8 mouse cellular contexts compared by ENCODE assay signal in the genomic region with DNA sequence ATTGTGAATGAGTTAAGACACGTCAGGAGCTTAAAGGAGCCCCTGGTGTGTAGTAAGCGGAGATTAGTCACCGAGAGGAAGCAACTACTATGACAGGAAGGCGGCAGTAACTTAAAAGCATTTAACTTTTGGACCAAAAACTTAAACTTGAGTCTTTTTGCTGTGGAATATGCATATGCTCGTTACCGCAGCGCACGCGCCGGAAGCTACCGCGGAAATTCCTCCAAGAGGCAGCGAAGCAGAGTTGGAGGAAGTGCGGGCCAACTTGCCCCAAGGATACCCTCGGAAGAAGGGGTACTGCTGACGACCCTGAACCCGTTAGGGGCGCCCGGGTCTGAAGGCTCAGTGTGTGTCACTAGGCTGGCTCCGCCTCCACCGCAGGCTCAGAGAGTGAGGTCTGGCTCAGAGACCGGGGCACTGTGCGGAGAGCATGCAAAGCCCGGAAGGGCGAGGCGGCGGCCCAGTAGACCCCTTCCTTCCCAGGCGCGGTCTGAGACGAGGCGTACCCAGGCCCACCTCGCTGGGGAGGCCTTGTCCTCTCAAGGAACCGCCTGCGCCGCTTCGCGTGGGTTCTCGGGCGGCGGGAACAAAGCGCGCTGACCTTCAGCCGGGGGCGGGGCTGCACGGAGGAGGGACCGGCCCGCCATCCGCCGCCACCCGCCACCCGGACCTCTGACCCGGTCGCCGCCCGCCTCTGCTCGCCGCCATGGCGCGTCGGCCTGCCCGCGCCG. TPM values are rescaled to one million over a fixed set of nuclear protein-coding genes. Genes with fewer than 3 reads are reported as not detected.
A peak's percentile ranks its signal among the peaks of the same experiment; 100 is the strongest.
DNase-seq lines count a peak whose midpoint lies in the region; ATAC-seq and TF ChIP-seq lines count a peak whose summit lies in the region.

No protein-coding gene starts in this region.

- TF ChIP-seq POLR2A in bone marrow, adult 2 months (IDR thresholded peaks at IDR 0.05; ENCODE audit: borderline replicate concordance, control insufficient read depth, low read depth, low read length), result no peak
- TF ChIP-seq POLR2A in small intestine, adult 2 months (IDR thresholded peaks at IDR 0.05; ENCODE audit: low read depth, low read length), result no peak

- peaks cover 34% of the 10 kb centered on the region for H3K4me1 ChIP-seq in heart, embryonic 15.5 days (replicated peaks)
- H3K4me1 ChIP-seq in bone marrow, adult 2 months (ENCODE audit: control insufficient read depth, insufficient read depth, low read length), result peaks cover 1% of the 10 kb centered on the region; the same call in 1 of the 2 replicates
- H3K4me1 ChIP-seq in liver, embryonic 15.5 days (replicated peaks), result peaks cover 49% of the 10 kb centered on the region
- H3K4me1 ChIP-seq in small intestine, adult 2 months (ENCODE audit: control insufficient read depth, insufficient read depth, insufficient read length, low read length), result peaks cover 2% of the 10 kb centered on the region; the same call in 1 of the 2 replicates

- H3K36me3 ChIP-seq in heart, embryonic 15.5 days, result no peaks in the 10 kb centered on the region
- H3K36me3 ChIP-seq in liver, embryonic 15.5 days (replicated peaks), result peaks cover 28% of the 10 kb centered on the region
- no peaks in the 10 kb centered on the region for H3K36me3 ChIP-seq in small intestine, adult 2 months (ENCODE audit: control insufficient read depth, insufficient read depth, low read length)

- peak overlapping the region; percentile 93 for H3K27ac ChIP-seq in heart, embryonic 15.5 days
- H3K27ac ChIP-seq in bone marrow, adult 2 months (ENCODE audit: control insufficient read depth, insufficient read depth, low read depth, low read length, poor library complexity), result peak overlapping the region; percentile 94
- H3K27ac ChIP-seq in liver, embryonic 15.5 days (replicated peaks), result peak overlapping the region; percentile 91
- H3K27ac ChIP-seq in small intestine, adult 2 months (ENCODE audit: insufficient read depth, low read depth, low read length), result peak overlapping the region; percentile 92

- H3K27me3 ChIP-seq in heart, embryonic 15.5 days, result no peaks in the 10 kb centered on the region
- H3K27me3 ChIP-seq in liver, embryonic 15.5 days, result no peaks in the 10 kb centered on the region
- H3K27me3 ChIP-seq in small intestine, adult 2 months (ENCODE audit: control insufficient read depth, insufficient read depth, low read length), result no peaks in the 10 kb centered on the region

- ATAC-seq in heart, embryonic 15.5 days (replicated peaks; ENCODE audit: insufficient number of reproducible peaks, insufficient read depth, low FRiP score, low read depth), result peak; percentile 79
- ATAC-seq in liver, embryonic 15.5 days (ENCODE audit: insufficient read depth), result peak; percentile 81

- peak overlapping the region; percentile 92 for H3K9ac ChIP-seq in heart, embryonic 15.5 days
- peak overlapping the region; percentile 92 for H3K9ac ChIP-seq in liver, embryonic 15.5 days

- H3K4me3 ChIP-seq in heart, embryonic 15.5 days, result peak overlapping the region; percentile 85
- H3K4me3 ChIP-seq in bone marrow, adult 2 months (replicated peaks; ENCODE audit: control insufficient read depth, low read depth, low read length), result peak overlapping the region; percentile 91
- peak overlapping the region; percentile 91 for H3K4me3 ChIP-seq in liver, embryonic 15.5 days (replicated peaks)
- H3K4me3 ChIP-seq in small intestine, adult 2 months (ENCODE audit: low read depth, low read length), result peak overlapping the region; percentile 83

- no peak for DNase-seq in heart, adult 11 months
- peak; percentile 89 for DNase-seq in CD4-positive helper T cell, adult 2 months (ENCODE audit: low read depth, low spot score)
- DNase-seq in forelimb bud, embryonic 11.5 days (ENCODE audit: low read depth, low spot score), result peak; percentile 51
- DNase-seq in left cerebral cortex, adult 8-10 months (ENCODE audit: low spot score in 2 of 2), result no peak

- 0% methylated on average over 39 of the region's 63 CpGs for WGBS in heart, embryonic 15.5 days
- WGBS in bone marrow, adult 2 months, result under 1% methylated on average over 49 of the region's 63 CpGs
- under 1% methylated on average over 61 of the region's 63 CpGs for WGBS in liver, embryonic 15.5 days (ENCODE audit: insufficient replicate concordance)
- under 1% methylated on average over 54 of the region's 63 CpGs for WGBS in small intestine, adult 2 months

- H3K9me3 ChIP-seq in heart, embryonic 15.5 days (replicated peaks), result no peaks in the 10 kb centered on the region
- no peaks in the 10 kb centered on the region for H3K9me3 ChIP-seq in liver, embryonic 15.5 days (replicated peaks)

- no peak for TF ChIP-seq CTCF in bone marrow, adult 2 months (IDR thresholded peaks at IDR 0.05; ENCODE audit: control insufficient read depth, insufficient read depth, low read length)
- TF ChIP-seq CTCF in small intestine, adult 2 months (IDR thresholded peaks at IDR 0.05; ENCODE audit: extremely low read depth, insufficient read length, insufficient replicate concordance, low read depth, low read length), result 0 out of 2 replicates have a peak, but pooled peaks have one; percentile 5

- H3K4me2 ChIP-seq in heart, embryonic 15.5 days, result peak overlapping the region; percentile 73
- peak overlapping the region; percentile 76 for H3K4me2 ChIP-seq in liver, embryonic 15.5 days

RNA-seq across cellular contexts. Expression of a gene that starts 0.5 kb away (rescaled TPM):
- polyA plus RNA-seq in heart, embryonic 15.5 days (2015; fragmentation: Nextera tagmentation; extraction: Ambion mirVana), result 218 and 232 TPM in 2 replicates
- polyA plus RNA-seq in bone marrow, adult 2 months (2011; ENCODE audit: insufficient read depth, insufficient read length, low replicate concordance, missing spikeins), result 104 and 143 TPM in 2 replicates
- 79.3 and 82.7 TPM in 2 replicates for polyA plus RNA-seq in liver, embryonic 15.5 days (2015; fragmentation: Nextera tagmentation; extraction: Ambion mirVana)
- 18.8 and 35.8 TPM in 2 replicates for polyA plus RNA-seq in small intestine, adult 2 months (2012; rRNA removed)
- 100 to 1,000 TPM; 106 to 123 (median 113) TPM for total RNA-seq in left cerebral cortex, adult 8-10 months (2022)

RNA-seq across cellular contexts. Expression of a gene that starts 45.4 kb away (rescaled TPM):
- 0.45 and 0.82 TPM in 2 replicates for polyA plus RNA-seq in heart, embryonic 15.5 days (2015; fragmentation: Nextera tagmentation; extraction: Ambion mirVana)
- polyA plus RNA-seq in bone marrow, adult 2 months (2011; ENCODE audit: insufficient read depth, insufficient read length, low replicate concordance, missing spikeins), result 9.1 TPM in 1 of 2 replicates, not detected in the other
- polyA plus RNA-seq in liver, embryonic 15.5 days (2015; fragmentation: Nextera tagmentation; extraction: Ambion mirVana), result 22.6 and 27.0 TPM in 2 replicates
- 2.5 and 5.0 TPM in 2 replicates for polyA plus RNA-seq in small intestine, adult 2 months (2012; rRNA removed)
- not detected for total RNA-seq in left cerebral cortex, adult 8-10 months (2022)

RNA-seq across cellular contexts. Expression of a gene that starts 51.5 kb away (rescaled TPM):
- 24.7 and 34.5 TPM in 2 replicates for polyA plus RNA-seq in heart, embryonic 15.5 days (2015; fragmentation: Nextera tagmentation; extraction: Ambion mirVana)
- polyA plus RNA-seq in bone marrow, adult 2 months (2011; ENCODE audit: insufficient read depth, insufficient read length, low replicate concordance, missing spikeins), result 86.2 and 209 TPM in 2 replicates
- polyA plus RNA-seq in liver, embryonic 15.5 days (2015; fragmentation: Nextera tagmentation; extraction: Ambion mirVana), result 53.1 and 60.5 TPM in 2 replicates
- polyA plus RNA-seq in small intestine, adult 2 months (2012; rRNA removed), result 9.5 and 13.6 TPM in 2 replicates
- 10 to 100 TPM; 50.1 to 58.2 (median 54.2) TPM for total RNA-seq in left cerebral cortex, adult 8-10 months (2022)

Comparison
In these comparisons a context has a peak if more than half of its experiments do, and no peak if none do; other contexts are left out.
1. DNase-seq: peak in CD4-positive helper T cell, adult 2 months (single experiment) and forelimb bud, embryonic 11.5 days (single experiment); none in heart, adult 11 months (single experiment) and left cerebral cortex, adult 8-10 months (0 of 2).
2. Peak in every context shown above with its lines, with median percentiles within 50 percentile points of each other: H3K27ac ChIP-seq and H3K4me3 ChIP-seq.